Mouse (Mus musculus) ES-E14 (cell line): ENCODE measurements around the gene AC129217.1. TPM values are rescaled to one million over a fixed set of nuclear protein-coding genes. Genes with fewer than 3 reads are reported as not detected.

ENCODE experiments used
- DNase-seq: peaks from one replicate; pipeline ENCODE4 v3.0.0-alpha.2; 2013; ENCODE audit warnings: low read depth, low spot score
- H3K27ac ChIP-seq: 2 replicates; pipeline ENCODE4 v1.5.1; 2012; ENCODE audit warnings: low read depth, mild to moderate bottlenecking, low read length, moderate library complexity, mixed read lengths; ENCODE audit not compliant: poor library complexity, insufficient read depth, severe bottlenecking
- H3K36me3 ChIP-seq: 2 replicates; pipeline ENCODE4 v1.6.1; 2012; ENCODE audit warnings: mild to moderate bottlenecking, low read length, moderate library complexity, mixed read lengths; ENCODE audit not compliant: control insufficient read depth, poor library complexity, insufficient read depth, severe bottlenecking
- H3K4me1 ChIP-seq, 2 experiments: fragments of 150-350 bp in 1 of 2; sonication (generic) in 1 of 2; 2 replicates each; pipeline ENCODE4 v1.6.1; 2012; ENCODE audit warnings: low read length in 2 of 2, mild to moderate bottlenecking in 1 of 2, mixed read lengths in 1 of 2; ENCODE audit not compliant: control insufficient read depth in 2 of 2, insufficient read depth in 2 of 2, poor library complexity in 1 of 2
- H3K4me3 ChIP-seq, 2 experiments: fragments of 150-350 bp in 1 of 2; sonication (generic) in 1 of 2; 2 replicates each; pipeline ENCODE4 v1.5.1; 2012; ENCODE audit warnings: low read length in 2 of 2, low read depth in 1 of 2, mild to moderate bottlenecking in 1 of 2, mixed read lengths in 1 of 2; ENCODE audit not compliant: insufficient read depth in 1 of 2, poor library complexity in 1 of 2, severe bottlenecking in 1 of 2
- H3K9ac ChIP-seq: 2 replicates; pipeline ENCODE4 v1.6.1; 2012; ENCODE audit warnings: low read depth, mild to moderate bottlenecking, low read length, mixed read lengths; ENCODE audit not compliant: poor library complexity, insufficient read depth, severe bottlenecking
- H3K9me3 ChIP-seq: fragments of 150-350 bp; sonication (generic); 2 replicates; pipeline ENCODE4 v1.6.1; 2012; ENCODE audit warnings: low read depth, mild to moderate bottlenecking, low read length; ENCODE audit not compliant: control insufficient read depth, insufficient read depth
- CHD2 ChIP-seq: IDR thresholded peaks from 2 replicates; pipeline ENCODE4 v1.6.1; 2014; ENCODE audit warnings: mild to moderate bottlenecking, low read depth, low read length, inconsistent platforms
- HCFC1 ChIP-seq: IDR thresholded peaks from 2 replicates; pipeline ENCODE4 v1.6.1; 2012; ENCODE audit warnings: low read length, inconsistent platforms, borderline replicate concordance; ENCODE audit not compliant: insufficient read depth
- MAFK ChIP-seq: IDR thresholded peaks from 2 replicates; pipeline ENCODE4 v1.6.1; 2014; ENCODE audit warnings: mild to moderate bottlenecking, low read depth, low read length, inconsistent platforms; ENCODE audit not compliant: insufficient read depth
- ZC3H11A ChIP-seq: IDR thresholded peaks from 2 replicates; pipeline ENCODE4 v1.6.1; 2012; ENCODE audit warnings: low read depth, mild to moderate bottlenecking, inconsistent platforms, low read length, borderline replicate concordance
- ZNF384 ChIP-seq: IDR thresholded peaks from 2 replicates; pipeline ENCODE4 v1.6.1; 2012; ENCODE audit warnings: low read depth, low read length, inconsistent platforms
- in situ Hi-C, 2 experiments: fragments of 600-800 bp; cut with MboI; formaldehyde crosslinking; loops; one replicate each; pipeline ENCODE4 v1.15.1; 2025; ENCODE audit warnings: low sequenced_read_pairs in 2 of 2, inconsistent platforms in 1 of 2; ENCODE audit not compliant: unreplicated experiment in 2 of 2
- total RNA-seq: library from RNA; depleted of rRNA; stranded (reverse); fragments of 300-350 nt; gene quantifications from 2 replicates; pipeline ENCODE4 v1.2.3, GENCODE M21; 2012; rRNA removed

The AC129217.1 gene
- total RNA-seq, 1 experiment: 1.4 TPM

DNA sequence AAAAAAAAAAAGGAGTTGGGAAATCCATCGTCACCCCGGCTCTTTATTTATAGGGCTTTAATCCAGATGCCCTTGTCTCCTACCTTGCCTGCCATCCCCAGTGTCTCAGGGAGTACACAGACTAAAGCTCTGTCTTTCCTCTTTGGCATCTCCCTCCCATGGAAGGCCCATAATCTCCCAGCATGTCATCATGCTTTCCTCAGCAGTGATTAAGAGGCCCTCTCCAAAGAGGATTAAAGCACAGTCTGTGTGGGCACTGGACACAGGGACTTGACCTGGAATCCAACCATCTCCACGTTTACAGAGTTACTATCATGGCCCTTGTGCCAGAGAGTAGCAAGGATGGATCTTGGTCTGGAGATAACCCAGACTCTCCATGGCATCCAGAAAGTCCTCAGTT lies 54.0 kb downstream of the AC129217.1 start, which contains the start of the genes Lbhd1 and Gm49403:
Gene Lbhd1, plus strand, starts transcription at position 117 of the 400 bp plus-strand sequence.
Gene Gm49403, plus strand, starts transcription at position 315 of the 400 bp plus-strand sequence.
- no peak for DNase-seq
- Histone ChIP-seq H3K36me3 (peaks cover 4% of the 10 kb centered on the region), H3K4me1 (peaks cover 0 to 3% of the 10 kb centered on the region in 2 experiments; a peak in 1 of 4 replicates), H3K4me3 (no peak within 1 kb of the TSS), H3K9ac (no peak within 1 kb of the TSS), H3K27ac (no peak within 1 kb of the TSS), H3K9me3 (no peaks in the 10 kb centered on the region)
- in situ Hi-C loops: no loop called here
- no peak for TF ChIP-seq HCFC1
- TF ChIP-seq ZC3H11A: no peak
- TF ChIP-seq CHD2: no peak
- TF ChIP-seq ZNF384: no peak
- no peak for TF ChIP-seq MAFK

DNA sequence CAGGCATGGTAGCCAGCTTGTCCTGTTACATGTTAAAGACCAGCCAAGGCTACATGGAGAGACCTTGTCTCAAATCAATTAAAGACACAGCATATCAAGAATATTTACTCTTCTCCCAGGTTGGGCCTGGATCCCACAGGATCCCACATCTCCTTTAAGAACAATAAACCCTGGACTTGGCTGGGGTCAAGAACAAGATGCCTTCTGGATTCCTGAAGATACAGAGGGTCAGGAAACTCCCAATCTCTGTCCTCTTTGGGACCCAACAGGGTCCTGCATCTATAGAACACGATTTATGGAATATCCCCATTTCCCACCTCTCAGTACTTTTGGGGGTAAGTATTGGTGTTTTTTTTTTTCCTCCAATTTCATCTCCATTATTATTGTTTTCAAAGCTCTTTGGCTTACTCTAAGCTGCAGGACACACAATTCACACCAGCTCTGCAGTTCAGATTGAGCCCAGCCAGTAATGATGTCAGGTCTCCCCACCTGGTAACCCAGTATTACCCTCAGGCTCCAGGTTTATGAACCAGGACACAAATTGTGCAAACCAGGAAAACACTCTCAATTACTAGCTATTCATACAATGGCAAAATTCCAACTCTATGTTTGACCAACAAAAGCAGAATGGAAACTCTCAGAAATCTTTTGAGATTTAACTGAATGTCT lies 57.5 kb downstream of the AC129217.1 start:
- DNase-seq: no peak
- Histone ChIP-seq H3K4me3 (peak overlapping the region; percentile 81 to 87; a peak in 3 of 4 replicates), H3K4me1 (peaks cover 0 to 3% of the 10 kb centered on the region in 2 experiments; a peak in 1 of 4 replicates), H3K9ac (peak overlapping the region; percentile 97; the same call in 1 of the 2 replicates), H3K27ac (peak overlapping the region; percentile 88; the same call in 1 of the 2 replicates), H3K9me3 (no peaks in the 10 kb centered on the region), H3K36me3 (peaks cover 20% of the 10 kb centered on the region)
- in situ Hi-C loops: no loop called here
- TF ChIP-seq CHD2 (no peak), HCFC1 (no peak), ZNF384 (no peak)

DNA sequence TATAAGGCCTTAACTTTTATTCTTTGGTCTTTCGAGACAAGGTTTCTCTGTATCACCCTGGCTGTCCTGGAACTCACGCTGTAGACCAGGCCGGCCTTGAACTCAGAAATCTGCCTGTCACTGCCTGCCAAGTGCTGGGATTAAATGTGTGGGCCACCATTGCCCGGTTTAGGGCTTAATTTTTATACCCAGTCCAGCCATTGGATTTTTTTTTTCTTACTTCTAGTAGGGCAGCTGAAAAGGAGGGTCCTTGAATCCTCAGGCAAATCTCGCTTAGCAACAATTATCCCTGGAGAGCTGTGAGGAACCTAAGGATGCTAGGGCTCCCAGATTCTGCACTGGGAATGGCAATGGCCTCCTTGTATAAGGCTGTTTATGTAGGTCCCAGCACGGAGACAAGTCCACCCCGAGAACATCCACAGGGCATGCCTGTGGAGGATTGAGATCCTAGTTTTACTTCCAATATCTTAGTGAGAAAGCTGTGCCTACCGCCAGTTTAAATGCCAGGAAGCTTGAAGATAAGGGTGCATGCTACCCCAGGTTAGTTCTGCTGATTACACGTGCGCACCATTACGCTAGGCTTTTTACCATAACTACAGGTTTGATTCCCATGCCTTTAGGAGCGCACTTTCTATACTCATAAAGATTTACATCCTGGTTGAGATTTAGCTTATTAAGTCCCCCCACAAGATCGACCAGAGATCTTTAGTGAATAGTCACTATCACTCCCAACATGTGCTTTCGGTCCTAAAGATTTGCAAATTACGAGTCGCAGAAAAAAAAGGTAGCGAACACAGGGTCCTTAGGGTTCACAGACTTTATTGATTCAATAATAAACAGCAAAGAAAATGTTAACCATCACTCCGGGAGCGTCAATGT lies 58.3 kb downstream of the AC129217.1 start:
- peaks cover 0 to 3% of the 10 kb centered on the region in 2 experiments; a peak in 1 of 4 replicates for H3K4me1 ChIP-seq
- peak overlapping the region; percentile 88 for H3K27ac ChIP-seq

DNA sequence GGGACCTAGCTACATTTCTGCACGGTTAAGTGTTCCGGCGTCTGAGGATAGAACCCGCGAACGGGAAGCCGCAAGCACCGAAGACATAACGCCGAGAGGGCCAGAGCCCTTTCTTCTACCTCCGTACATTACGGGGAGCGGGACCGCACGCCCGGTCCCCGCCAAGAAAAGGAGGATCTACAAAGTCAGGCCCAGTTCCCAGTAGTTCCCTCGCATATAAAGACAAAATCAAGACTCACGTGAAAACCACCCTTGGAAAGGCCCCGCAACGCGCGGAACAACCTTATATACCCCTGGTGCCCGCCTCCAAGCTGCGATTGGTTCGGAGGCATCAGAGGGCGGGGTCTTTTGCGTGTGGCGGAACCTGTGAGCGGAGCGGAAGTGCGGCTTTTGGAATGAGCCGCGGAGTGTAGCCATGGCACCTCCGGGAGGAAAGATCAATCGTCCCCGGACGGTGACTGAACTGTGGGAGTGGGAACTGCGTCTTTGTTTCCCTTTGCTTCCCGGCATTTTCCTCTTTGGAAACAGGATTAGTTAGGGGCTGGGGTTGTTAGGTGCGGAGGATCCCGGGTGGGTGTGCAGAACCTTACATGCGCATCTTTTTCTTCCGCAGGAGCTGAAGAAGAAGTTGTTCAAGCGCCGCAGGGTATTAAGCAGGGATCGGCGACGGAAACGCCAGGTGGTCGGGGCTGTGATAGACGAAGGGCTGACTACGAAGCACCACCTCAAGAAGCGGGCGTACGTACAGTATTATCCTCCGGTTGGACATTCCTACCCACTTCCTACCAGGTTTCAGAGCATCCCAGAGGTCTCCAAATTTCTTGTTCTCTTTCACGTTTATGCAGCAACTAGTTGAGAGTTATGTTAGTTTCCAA lies 59.2 kb downstream of the AC129217.1 start, which contains the start of the genes 1810009A15Rik and Gm49416:
Gene 1810009A15Rik, plus strand, starts transcription at position 343 of the 875 bp plus-strand sequence.
Gene Gm49416, plus strand, starts transcription at position 416 of the 875 bp plus-strand sequence.
- H3K27ac ChIP-seq: peak within 1 kb of the TSS; percentile 88
- in situ Hi-C loops: no loop called here
- H3K4me3 ChIP-seq: peak within 1 kb of the TSS; percentile 81 to 87
- peak within 1 kb of the TSS; percentile 97 for H3K9ac ChIP-seq
- peaks cover 0 to 3% of the 10 kb centered on the region in 2 experiments; a peak in 1 of 4 replicates for H3K4me1 ChIP-seq
- peak; percentile 96 for DNase-seq
- TF ChIP-seq CHD2 (no peak), HCFC1 (peak; percentile 32; the same call in 1 of the 2 replicates), ZNF384 (0 out of 2 replicates have a peak, but pooled peaks have one; percentile 2), MAFK (no peak), ZC3H11A (no peak)
- no peaks in the 10 kb centered on the region for H3K9me3 ChIP-seq
- peaks cover 20% of the 10 kb centered on the region for H3K36me3 ChIP-seq

More for the DNA sequence above, 58.3 kb downstream of the AC129217.1 start:
- Histone ChIP-seq H3K9me3 (no peaks in the 10 kb centered on the region), H3K9ac (peak overlapping the region; percentile 97), H3K36me3 (peaks cover 20% of the 10 kb centered on the region), H3K4me3 (peak overlapping the region; percentile 81 to 87)
- in situ Hi-C loops: no loop called here
- TF ChIP-seq ZC3H11A (no peak), ZNF384 (0 out of 2 replicates have a peak, but pooled peaks have one; percentile 3)
- no peak for DNase-seq

Other genes starting within 250 kb of the AC129217.1 start
- not detected in 2 replicates for gene Slc22a8, start 238.5 kb upstream of the AC129217.1 start, total RNA-seq
- gene Slc22a6, start 211.7 kb upstream of the AC129217.1 start, total RNA-seq: not detected in 2 replicates
- 0.04 and 0.11 TPM in 2 replicates for gene Chrm1, start 166.0 kb upstream of the AC129217.1 start, total RNA-seq
- 354 and 566 TPM in 2 replicates for gene Slc3a2, start 106.4 kb upstream of the AC129217.1 start, total RNA-seq
- gene Wdr74, start 93.9 kb upstream of the AC129217.1 start, total RNA-seq: 173 and 180 TPM in 2 replicates
- 8.5 and 8.9 TPM in 2 replicates for gene 1700092M07Rik, start 89.1 kb upstream of the AC129217.1 start, total RNA-seq
- gene Stx5a, start 88.4 kb upstream of the AC129217.1 start, total RNA-seq: 66.3 and 73.2 TPM in 2 replicates
- 99.5 and 101 TPM in 2 replicates for gene Nxf1, start 72.7 kb upstream of the AC129217.1 start, total RNA-seq
- 77.3 and 125 TPM in 2 replicates for gene Tmem223, start 58.8 kb upstream of the AC129217.1 start, total RNA-seq
- 45.9 and 51.2 TPM in 2 replicates for gene Tmem179b, start 55.3 kb upstream of the AC129217.1 start, total RNA-seq
- gene Taf6l, start 43.4 kb upstream of the AC129217.1 start, total RNA-seq: 28.6 and 29.4 TPM in 2 replicates
- gene Polr2g, start 31.2 kb upstream of the AC129217.1 start, total RNA-seq: 113 and 144 TPM in 2 replicates
- gene Zbtb3, start 27.2 kb upstream of the AC129217.1 start, total RNA-seq: 3.4 TPM in 2 replicates
- gene Ttc9c, start 10.4 kb upstream of the AC129217.1 start, total RNA-seq: 42.6 and 47.5 TPM in 2 replicates
- 37.5 and 48.5 TPM in 2 replicates for gene Hnrnpul2, start 9.8 kb upstream of the AC129217.1 start, total RNA-seq
- gene Bscl2, start 7.7 kb downstream of the AC129217.1 start, total RNA-seq: 62.6 and 79.6 TPM in 2 replicates
- 4.5 TPM in 2 replicates for gene Gng3, start 9.4 kb downstream of the AC129217.1 start, total RNA-seq
- 1.3 and 2.4 TPM in 2 replicates for gene Lrrn4cl, start 21.0 kb downstream of the AC129217.1 start, total RNA-seq
- gene Ubxn1, start 41.7 kb downstream of the AC129217.1 start, total RNA-seq: 207 and 220 TPM in 2 replicates
- gene Uqcc3, start 51.1 kb downstream of the AC129217.1 start, total RNA-seq: 75.3 and 83.4 TPM in 2 replicates
- 11.0 and 14.3 TPM in 2 replicates for gene Lbhd1, start 54.0 kb downstream of the AC129217.1 start, total RNA-seq
- not detected in 2 replicates for gene Gm49403, start 54.2 kb downstream of the AC129217.1 start, total RNA-seq
- gene 1810009A15Rik, start 59.1 kb downstream of the AC129217.1 start, total RNA-seq: 146 and 214 TPM in 2 replicates
- gene Gm49416, start 59.2 kb downstream of the AC129217.1 start, total RNA-seq: not detected in 2 replicates
- gene Ints5, start 63.2 kb downstream of the AC129217.1 start, total RNA-seq: 54.0 and 59.3 TPM in 2 replicates
- 321 and 436 TPM in 2 replicates for gene Ganab, start 68.3 kb downstream of the AC129217.1 start, total RNA-seq
- 30.4 and 36.8 TPM in 2 replicates for gene B3gat3, start 90.6 kb downstream of the AC129217.1 start, total RNA-seq
- 3.6 and 4.0 TPM in 2 replicates for gene Rom1, start 99.6 kb downstream of the AC129217.1 start, total RNA-seq
- gene Eml3, start 99.8 kb downstream of the AC129217.1 start, total RNA-seq: 20.6 and 22.2 TPM in 2 replicates
- gene Mta2, start 112.1 kb downstream of the AC129217.1 start, total RNA-seq: 89.8 and 92.9 TPM in 2 replicates
- gene Tut1, start 124.1 kb downstream of the AC129217.1 start, total RNA-seq: 42.6 and 49.6 TPM in 2 replicates
- 1,417 and 1,811 TPM in 2 replicates for gene Eef1g, start 137.3 kb downstream of the AC129217.1 start, total RNA-seq
- 102 and 155 TPM in 2 replicates for gene Ahnak, start 159.5 kb downstream of the AC129217.1 start, total RNA-seq